Comparison of ENCODE assay signal across 8 mouse cellular contexts in the genomic region with DNA sequence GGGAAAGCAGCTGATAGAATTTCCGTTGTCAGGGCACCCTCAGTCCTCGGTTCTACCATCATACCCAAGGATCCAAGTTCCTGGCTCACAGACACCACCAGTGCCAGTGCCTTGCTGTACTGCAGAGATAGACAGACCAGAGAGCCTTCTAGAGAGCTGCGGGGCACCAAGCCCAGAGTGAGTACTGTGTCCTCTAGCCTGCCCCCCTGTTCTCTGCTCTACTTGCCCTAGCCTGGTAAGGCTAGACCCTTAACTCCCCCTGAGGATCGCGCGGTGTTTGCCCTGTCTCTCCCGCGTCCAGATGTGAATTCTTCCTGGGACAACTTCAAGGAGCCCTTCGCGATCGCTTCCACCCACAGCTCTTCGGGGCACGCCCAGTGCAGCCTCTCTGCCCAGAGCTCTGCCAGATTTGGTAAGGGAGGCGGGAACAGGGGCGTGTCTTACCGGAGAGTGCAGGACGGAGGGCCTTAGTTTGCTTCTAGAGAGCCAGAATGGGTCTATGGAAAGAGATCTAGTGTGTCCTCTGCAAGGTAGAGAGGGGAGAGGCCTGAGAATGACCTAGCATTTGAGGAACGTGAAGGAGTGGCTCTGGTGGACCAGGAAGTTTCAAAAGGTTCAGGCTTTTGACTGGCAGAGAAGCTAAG. TPM values are rescaled to one million over a fixed set of nuclear protein-coding genes. Genes with fewer than 3 reads are reported as not detected.
DNase-seq lines count a peak whose midpoint lies in the region.

No protein-coding gene starts in this region.

- H3K4me1 ChIP-seq in megakaryocyte, embryonic 14.5 days: peaks cover 9% of the 10 kb centered on the region

- H3K4me3 ChIP-seq in megakaryocyte, embryonic 14.5 days (replicated peaks): peak overlapping the region; percentile 80

- H3K36me3 ChIP-seq in megakaryocyte, embryonic 14.5 days (replicated peaks; ENCODE audit: low read length): peaks cover 20% of the 10 kb centered on the region

- no peaks in the 10 kb centered on the region for H3K9me3 ChIP-seq in megakaryocyte, embryonic 14.5 days

- H3K27me3 ChIP-seq in megakaryocyte, embryonic 14.5 days (replicated peaks): peaks cover 42% of the 10 kb centered on the region

- DNase-seq in urinary bladder, postnatal 36 days (ENCODE audit: low spot score in 2 of 2): peak; percentile 52 to 72
- DNase-seq in urinary bladder, adult 2 months (ENCODE audit: low spot score): no peak
- DNase-seq in gastrocnemius, postnatal 25 days: peak; percentile 41
- peak; percentile 58 to 66 for DNase-seq in kidney, postnatal 25 days
- DNase-seq in yolk sac, embryonic 10.5 days (ENCODE audit: low spot score): no peak
- DNase-seq in embryo, embryonic 10.5 days (ENCODE audit: low spot score): no peak
- DNase-seq in thymus, postnatal 0 days (ENCODE audit: low spot score): no peak

RNA-seq across cellular contexts. Expression of gene Rtbdn, which starts 5.9 kb away (rescaled TPM):
- polyA plus RNA-seq in urinary bladder, adult 2 months (2012; rRNA removed): not detected in 2 replicates
- total RNA-seq in gastrocnemius, postnatal 25 days (2021): not detected
- polyA plus RNA-seq in megakaryocyte, embryonic 14.5 days (2012; ENCODE audit: insufficient read depth, low replicate concordance): not detected in 2 replicates
- 0.10 and 0.23 TPM in 2 replicates for polyA plus RNA-seq in thymus, postnatal 0 days (2015; fragmentation: Nextera tagmentation; extraction: Ambion mirVana)

RNA-seq across cellular contexts. Expression of gene Mast1, which starts 15.6 kb away (rescaled TPM):
- polyA plus RNA-seq in urinary bladder, adult 2 months (2012; rRNA removed): 0.17 and 0.19 TPM in 2 replicates
- total RNA-seq in gastrocnemius, postnatal 25 days (2021): not detected
- polyA plus RNA-seq in megakaryocyte, embryonic 14.5 days (2012; ENCODE audit: insufficient read depth, low replicate concordance): 0.20 TPM in 1 of 2 replicates, not detected in the other
- polyA plus RNA-seq in thymus, postnatal 0 days (2015; fragmentation: Nextera tagmentation; extraction: Ambion mirVana): 0.08 and 0.22 TPM in 2 replicates

RNA-seq across cellular contexts. Expression of gene Gm49661, which starts 16.5 kb away (rescaled TPM):
- not detected in 2 replicates for polyA plus RNA-seq in urinary bladder, adult 2 months (2012; rRNA removed)
- not detected for total RNA-seq in gastrocnemius, postnatal 25 days (2021)
- not detected in 2 replicates for polyA plus RNA-seq in megakaryocyte, embryonic 14.5 days (2012; ENCODE audit: insufficient read depth, low replicate concordance)
- polyA plus RNA-seq in thymus, postnatal 0 days (2015; fragmentation: Nextera tagmentation; extraction: Ambion mirVana): not detected in 2 replicates

RNA-seq across cellular contexts. Expression of gene Prdx2, which starts 16.7 kb away (rescaled TPM):
- 215 and 231 TPM in 2 replicates for polyA plus RNA-seq in urinary bladder, adult 2 months (2012; rRNA removed)
- 100 to 1,000 TPM; 192 to 200 TPM for total RNA-seq in gastrocnemius, postnatal 25 days (2021)
- polyA plus RNA-seq in megakaryocyte, embryonic 14.5 days (2012; ENCODE audit: insufficient read depth, low replicate concordance): 68.6 and 73.1 TPM in 2 replicates
- 450 and 476 TPM in 2 replicates for polyA plus RNA-seq in thymus, postnatal 0 days (2015; fragmentation: Nextera tagmentation; extraction: Ambion mirVana)

RNA-seq across cellular contexts. Expression of gene Rnaseh2a, which starts 16.8 kb away (rescaled TPM):
- polyA plus RNA-seq in urinary bladder, adult 2 months (2012; rRNA removed): 49.4 and 49.5 TPM in 2 replicates
- total RNA-seq in gastrocnemius, postnatal 25 days (2021): 10 to 100 TPM; 22.2 to 24.7 TPM
- polyA plus RNA-seq in megakaryocyte, embryonic 14.5 days (2012; ENCODE audit: insufficient read depth, low replicate concordance): 248 and 286 TPM in 2 replicates
- 150 TPM in 2 replicates for polyA plus RNA-seq in thymus, postnatal 0 days (2015; fragmentation: Nextera tagmentation; extraction: Ambion mirVana)

Comparison
In these comparisons a context has a peak if more than half of its experiments do, and no peak if none do; other contexts are left out.
1. DNase-seq: peak in urinary bladder, postnatal 36 days (2 of 2), gastrocnemius, postnatal 25 days (single experiment) and kidney, postnatal 25 days (2 of 2); none in urinary bladder, adult 2 months (single experiment), yolk sac, embryonic 10.5 days (single experiment), embryo, embryonic 10.5 days (single experiment) and thymus, postnatal 0 days (single experiment).